Mouse (Mus musculus): ENCODE data around the gene Inhbb. TPM values are rescaled to one million over a fixed set of nuclear protein-coding genes. Genes with fewer than 3 reads are reported as not detected.

Gene Inhbb
- polyA plus RNA-seq, 1 experiment from 2014 or later, result 0.42 TPM

DNA sequence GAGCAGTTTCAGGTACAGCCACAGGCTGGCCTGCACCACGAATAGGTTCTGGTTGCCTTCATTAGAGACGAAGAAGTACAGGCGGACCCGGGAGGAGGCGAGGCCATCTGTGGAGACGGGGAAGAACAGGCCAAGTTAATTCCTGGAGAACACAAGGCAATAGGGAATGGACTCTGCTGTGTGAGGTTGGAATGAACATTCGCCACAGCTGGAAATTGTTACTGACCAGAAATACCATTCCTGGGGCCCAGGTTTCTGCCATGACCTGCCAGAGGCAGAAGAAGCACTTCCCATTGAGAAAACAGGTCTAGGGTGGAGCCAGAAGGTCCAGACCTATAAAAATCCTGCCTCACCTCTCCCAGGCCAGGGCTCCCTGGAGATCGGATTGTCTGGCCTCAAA, 4.1 kb downstream of the Inhbb start:
- WGBS, result 32% methylated on average over 8 of the region's 8 CpGs

DNA sequence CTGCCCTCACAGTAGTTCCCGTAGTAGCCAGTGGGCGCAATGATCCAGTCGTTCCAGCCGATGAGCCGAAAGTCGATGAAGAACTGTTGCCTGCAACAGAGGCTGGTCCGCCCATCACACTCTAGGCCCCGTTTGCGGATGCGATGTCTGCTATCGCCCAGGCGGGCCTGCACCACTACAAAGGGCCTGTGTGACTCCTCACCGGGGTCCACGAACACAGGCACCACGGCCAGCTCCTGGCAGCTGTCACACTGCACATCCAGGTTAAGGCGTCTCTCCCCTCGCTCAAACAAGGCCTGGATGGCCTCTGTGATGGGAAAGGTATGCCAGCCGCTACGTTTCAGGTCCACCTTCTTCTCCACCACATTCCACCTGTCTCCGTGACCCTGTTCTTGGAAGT, 4.5 kb downstream of the Inhbb start:
- Histone ChIP-seq H3K27ac (no peak overlapping the region), H3K27me3 (peaks cover 76% of the 10 kb centered on the region), H3K9ac (no peak overlapping the region), H3K4me1 (peaks cover 33% of the 10 kb centered on the region), H3K4me3 (no peak overlapping the region), H3K4me2 (no peak overlapping the region), H3K36me3 (no peaks in the 10 kb centered on the region), H3K9me3 (no peaks in the 10 kb centered on the region)
- 77% methylated on average over 20 of the region's 20 CpGs for WGBS
- ATAC-seq (ENCODE audit: insufficient number of reproducible peaks, insufficient read depth, low FRiP score, low TSS enrichment, low read depth), result no peak

More for the DNA sequence above, 4.1 kb downstream of the Inhbb start:
- Histone ChIP-seq H3K4me2 (no peak overlapping the region), H3K9me3 (no peaks in the 10 kb centered on the region), H3K27ac (no peak overlapping the region), H3K4me3 (no peak overlapping the region), H3K27me3 (peaks cover 81% of the 10 kb centered on the region), H3K4me1 (peaks cover 36% of the 10 kb centered on the region), H3K36me3 (no peaks in the 10 kb centered on the region), H3K9ac (no peak overlapping the region)
- ATAC-seq (ENCODE audit: insufficient number of reproducible peaks, insufficient read depth, low FRiP score, low TSS enrichment, low read depth), result no peak

- no peak for ATAC-seq (ENCODE audit: insufficient number of reproducible peaks, insufficient read depth, low FRiP score, low TSS enrichment, low read depth)
- Histone ChIP-seq H3K27me3 (peaks cover 67% of the 10 kb centered on the region), H3K36me3 (no peaks in the 10 kb centered on the region), H3K4me2 (no peak overlapping the region), H3K4me1 (peaks cover 24% of the 10 kb centered on the region), H3K27ac (no peak overlapping the region), H3K9me3 (no peaks in the 10 kb centered on the region), H3K9ac (no peak overlapping the region), H3K4me3 (no peak overlapping the region)
- WGBS, result 92% methylated on average over 8 of the region's 8 CpGs
Measured at GRCm38 (mm10) chr1:119416610-119417009, 5.4 kb downstream of the Inhbb start.

GRCm38 (mm10) chr1:119416177-119416576, 5.9 kb downstream of the Inhbb start:
- no peaks in the 10 kb centered on the region for H3K36me3 ChIP-seq
- peaks cover 20% of the 10 kb centered on the region for H3K4me1 ChIP-seq
- no peak overlapping the region for H3K4me3 ChIP-seq
- no peak for ATAC-seq (ENCODE audit: insufficient number of reproducible peaks, insufficient read depth, low FRiP score, low TSS enrichment, low read depth)
- no peak overlapping the region for H3K4me2 ChIP-seq
- peaks cover 62% of the 10 kb centered on the region for H3K27me3 ChIP-seq
- H3K9ac ChIP-seq, result no peak overlapping the region
- no peaks in the 10 kb centered on the region for H3K9me3 ChIP-seq
- H3K27ac ChIP-seq, result no peak overlapping the region
- 80% methylated on average over 7 of the region's 7 CpGs for WGBS

GRCm38 (mm10) chr1:119415151-119415550, 6.9 kb downstream of the Inhbb start:
- Histone ChIP-seq H3K27me3 (peaks cover 52% of the 10 kb centered on the region), H3K4me3 (no peak overlapping the region), H3K9me3 (no peaks in the 10 kb centered on the region), H3K4me2 (no peak overlapping the region), H3K4me1 (peaks cover 12% of the 10 kb centered on the region), H3K36me3 (no peaks in the 10 kb centered on the region), H3K9ac (no peak overlapping the region), H3K27ac (no peak overlapping the region)
- ATAC-seq (ENCODE audit: insufficient number of reproducible peaks, insufficient read depth, low FRiP score, low TSS enrichment, low read depth), result no peak
- WGBS, result 80% methylated on average over 8 of the region's 8 CpGs

DNA sequence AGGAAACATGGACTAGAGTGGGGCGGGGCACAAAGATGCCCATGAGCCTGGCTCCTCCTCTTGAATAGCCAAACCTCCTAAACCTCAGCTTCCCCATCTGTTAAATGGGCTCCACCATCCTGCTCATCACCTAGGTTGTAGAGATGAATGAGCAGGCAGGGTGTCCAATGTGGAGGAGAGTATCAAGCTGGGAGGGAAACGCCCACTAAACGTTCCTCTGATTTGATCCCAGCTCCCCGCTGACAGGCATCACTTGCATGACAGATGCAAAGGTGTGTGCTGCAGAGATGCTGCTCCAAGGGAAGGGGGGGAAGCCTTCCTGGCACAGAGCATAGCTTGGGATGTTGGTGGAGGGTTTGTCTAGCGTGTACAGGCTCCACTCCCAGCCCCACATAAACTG, 11.4 kb downstream of the Inhbb start:
- peaks cover 7% of the 10 kb centered on the region; the same call in 1 of the 2 replicates for H3K4me1 ChIP-seq
- ATAC-seq (ENCODE audit: insufficient number of reproducible peaks, insufficient read depth, low FRiP score, low TSS enrichment, low read depth), result no peak
- H3K36me3 ChIP-seq, result no peaks in the 10 kb centered on the region
- H3K4me3 ChIP-seq, result no peak overlapping the region
- no peak overlapping the region for H3K9ac ChIP-seq
- H3K27me3 ChIP-seq, result 0 out of 2 replicates have a peak, but pooled peaks cover 9% of the 10 kb centered on the region
- H3K27ac ChIP-seq, result no peak overlapping the region
- H3K4me2 ChIP-seq, result no peak overlapping the region
- no peaks in the 10 kb centered on the region for H3K9me3 ChIP-seq
- WGBS, result 81% methylated on average over 5 of the region's 5 CpGs

GRCm38 (mm10) chr1:119409599-119410168, 12.4 kb downstream of the Inhbb start:
- Histone ChIP-seq H3K4me2 (no peak overlapping the region), H3K36me3 (no peaks in the 10 kb centered on the region), H3K4me1 (peaks cover 11% of the 10 kb centered on the region; the same call in 1 of the 2 replicates), H3K9ac (no peak overlapping the region), H3K27ac (no peak overlapping the region), H3K27me3 (0 out of 2 replicates have a peak, but pooled peaks cover 5% of the 10 kb centered on the region), H3K9me3 (no peaks in the 10 kb centered on the region), H3K4me3 (no peak overlapping the region)
- ATAC-seq (ENCODE audit: insufficient number of reproducible peaks, insufficient read depth, low FRiP score, low TSS enrichment, low read depth), result no peak
- 59% methylated on average over 5 of the region's 5 CpGs for WGBS

DNA sequence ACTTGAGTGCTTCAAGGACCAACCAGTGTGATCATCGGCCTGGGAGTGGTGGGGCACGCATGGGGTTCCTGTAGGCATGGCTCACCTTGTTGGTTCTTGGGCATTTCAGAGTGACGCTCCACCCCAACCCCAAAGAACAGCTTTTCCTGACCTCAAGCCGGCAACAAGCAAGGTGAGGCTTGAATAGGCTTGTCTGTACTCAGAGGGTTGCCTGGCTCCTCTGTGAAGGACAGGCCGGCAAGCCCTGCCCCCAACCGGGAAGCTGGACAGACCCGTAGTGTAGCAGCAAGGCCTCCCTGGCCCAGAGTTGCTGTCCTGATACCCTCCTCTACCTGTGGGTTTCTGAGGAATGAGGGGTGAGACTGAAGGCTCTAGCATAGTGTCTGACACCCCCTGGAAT, 12.9 kb downstream of the Inhbb start:
- no peak overlapping the region for H3K9ac ChIP-seq
- WGBS, result 68% methylated on average over 7 of the region's 7 CpGs
- no peak overlapping the region for H3K27ac ChIP-seq
- H3K4me2 ChIP-seq, result no peak overlapping the region
- H3K9me3 ChIP-seq, result no peaks in the 10 kb centered on the region
- ATAC-seq (ENCODE audit: insufficient number of reproducible peaks, insufficient read depth, low FRiP score, low TSS enrichment, low read depth), result no peak
- peaks cover 13% of the 10 kb centered on the region; the same call in 1 of the 2 replicates for H3K4me1 ChIP-seq
- H3K36me3 ChIP-seq, result no peaks in the 10 kb centered on the region
- H3K4me3 ChIP-seq, result no peak overlapping the region
- H3K27me3 ChIP-seq, result no peaks in the 10 kb centered on the region

- no peaks in the 10 kb centered on the region for H3K9me3 ChIP-seq
- no peak for ATAC-seq (ENCODE audit: insufficient number of reproducible peaks, insufficient read depth, low FRiP score, low TSS enrichment, low read depth)
- H3K4me2 ChIP-seq, result no peak overlapping the region
- H3K9ac ChIP-seq, result no peak overlapping the region
- 38% methylated on average over 6 of the region's 6 CpGs for WGBS
- H3K36me3 ChIP-seq, result no peaks in the 10 kb centered on the region
- no peak overlapping the region for H3K4me3 ChIP-seq
- H3K27me3 ChIP-seq, result no peaks in the 10 kb centered on the region
- peaks cover 13% of the 10 kb centered on the region; the same call in 1 of the 2 replicates for H3K4me1 ChIP-seq
- no peak overlapping the region for H3K27ac ChIP-seq
Measured at GRCm38 (mm10) chr1:119407691-119408315, 14.2 kb downstream of the Inhbb start.

GRCm38 (mm10) chr1:119404798-119405197, 17.2 kb downstream of the Inhbb start:
- ATAC-seq (ENCODE audit: insufficient number of reproducible peaks, insufficient read depth, low FRiP score, low TSS enrichment, low read depth), result no peak
- Histone ChIP-seq H3K4me1 (peaks cover 12% of the 10 kb centered on the region; the same call in 1 of the 2 replicates), H3K36me3 (no peaks in the 10 kb centered on the region), H3K4me2 (no peak overlapping the region), H3K4me3 (no peak overlapping the region), H3K27ac (no peak overlapping the region), H3K9ac (no peak overlapping the region), H3K27me3 (no peaks in the 10 kb centered on the region), H3K9me3 (no peaks in the 10 kb centered on the region)
- WGBS, result 31% methylated on average over 3 of the region's 3 CpGs

- Histone ChIP-seq H3K27me3 (no peaks in the 10 kb centered on the region), H3K27ac (no peak overlapping the region), H3K9ac (no peak overlapping the region), H3K4me2 (no peak overlapping the region), H3K4me1 (peaks cover 8% of the 10 kb centered on the region; the same call in 1 of the 2 replicates), H3K36me3 (no peaks in the 10 kb centered on the region), H3K9me3 (no peaks in the 10 kb centered on the region), H3K4me3 (no peak overlapping the region)
- ATAC-seq (ENCODE audit: insufficient number of reproducible peaks, insufficient read depth, low FRiP score, low TSS enrichment, low read depth), result no peak
- 74% methylated on average over 4 of the region's 4 CpGs for WGBS
Measured at GRCm38 (mm10) chr1:119404341-119404740, 17.7 kb downstream of the Inhbb start.

GRCm38 (mm10) chr1:119401249-119401648, 20.8 kb downstream of the Inhbb start:
- H3K27ac ChIP-seq, result no peak overlapping the region
- ATAC-seq (ENCODE audit: insufficient number of reproducible peaks, insufficient read depth, low FRiP score, low TSS enrichment, low read depth), result no peak
- 41% methylated on average over 4 of the region's 4 CpGs for WGBS
- H3K27me3 ChIP-seq, result no peaks in the 10 kb centered on the region
- H3K9me3 ChIP-seq, result no peaks in the 10 kb centered on the region
- H3K9ac ChIP-seq, result no peak overlapping the region
- H3K4me3 ChIP-seq, result no peak overlapping the region
- H3K4me2 ChIP-seq, result no peak overlapping the region
- H3K36me3 ChIP-seq, result no peaks in the 10 kb centered on the region
- 0 out of 2 replicates have a peak, but pooled peaks cover 6% of the 10 kb centered on the region for H3K4me1 ChIP-seq

All from embryonic facial prominence, embryonic 13.5 days (tissue).